Mouse (Mus musculus) T-cell, adult 66 days (primary cell): ENCODE measurements around the gene Hmx1. TPM values are rescaled to one million over a fixed set of nuclear protein-coding genes. Genes with fewer than 3 reads are reported as not detected.

Source experiments
- total RNA-seq, 2 experiments: library from RNA; stranded (reverse); gene quantifications; 3 replicates in 1 of 2; 4 replicates in 1 of 2; pipeline ENCODE4 v1.2.4; 2023

The Hmx1 gene
- not detected for total RNA-seq

GRCm38 (mm10) chr5:35388491-35389111 is at the start of gene Hmx1:
Gene Hmx1 (plus strand): TSS chr5:35389108.

Other genes with a start within 250 kb of the Hmx1 start
- gene Adra2c, start 110.8 kb upstream of the Hmx1 start, total RNA-seq = not detected
- not detected for gene Cpz, start 136.6 kb downstream of the Hmx1 start, total RNA-seq
- gene Trmt44, start 186.0 kb downstream of the Hmx1 start, total RNA-seq = 10 to 100 TPM; 11.1 to 12.7 TPM
- 10 to 100 TPM; 48.8 to 53.4 TPM for gene Acox3, start 193.9 kb downstream of the Hmx1 start, total RNA-seq